Mouse (Mus musculus) brain, embryonic 14.5 days (tissue): Measurements from ENCODE around the gene Zdhhc17.

Source experiments
- CTCF ChIP-seq: fragments of 200-500 bp; IDR thresholded peaks from 2 replicates; pipeline ENCODE4 v1.5.1; 2012; ENCODE audit warnings: inconsistent platforms, mild to moderate bottlenecking, moderate library complexity, borderline replicate concordance; ENCODE audit not compliant: insufficient read depth, insufficient read length; ENCODE audit errors: extremely low read depth
- POLR2A ChIP-seq: fragments of 200-500 bp; IDR thresholded peaks from 2 replicates; pipeline ENCODE4 v1.6.1; 2012; ENCODE audit warnings: mild to moderate bottlenecking, inconsistent platforms, borderline replicate concordance; ENCODE audit not compliant: poor library complexity, insufficient read depth, insufficient read length, severe bottlenecking; ENCODE audit errors: extremely low read depth

- no peak for TF ChIP-seq CTCF
- no peak for TF ChIP-seq POLR2A
Measured at GRCm38 (mm10) chr10:110971998-110972397, 37.9 kb downstream of the Zdhhc17 start.
